Mouse (Mus musculus) forebrain, embryonic 12.5 days (tissue): ENCODE data around the gene Ehbp1l1. TPM values are rescaled to one million over a fixed set of nuclear protein-coding genes. Genes with fewer than 3 reads are reported as not detected.
"Not testable (repeated sequence)": the region's sequence is repeated elsewhere in the genome, so short reads cannot be mapped to it uniquely, and the experiment has no call there.

Experiments used
- ATAC-seq: fragments of 200-750 bp; cut with Nextera tagmentation; 2 replicates; pipeline ENCODE4 v1.8.0; 2017; ENCODE audit warnings: moderate TSS enrichment; ENCODE audit not compliant: low FRiP score
- H3K27ac ChIP-seq: fragments of 300-500 bp; sonication (generic); 2 replicates; pipeline ENCODE4 v1.5.1; 2016; ENCODE audit warnings: mild to moderate bottlenecking
- H3K27me3 ChIP-seq: fragments of 300-500 bp; sonication (generic); 2 replicates; pipeline ENCODE4 v1.6.1; 2016; ENCODE audit warnings: mild to moderate bottlenecking
- H3K36me3 ChIP-seq: fragments of 300-500 bp; sonication (generic); replicated peaks from 2 replicates; pipeline ENCODE4 v1.6.1; 2016; ENCODE audit warnings: mild to moderate bottlenecking
- H3K4me1 ChIP-seq: fragments of 300-500 bp; sonication (generic); 2 replicates; pipeline ENCODE4 v1.6.1; 2016
- H3K4me2 ChIP-seq: fragments of 300-500 bp; sonication (generic); 2 replicates; pipeline ENCODE4 v1.6.1; 2016; ENCODE audit warnings: mild to moderate bottlenecking, moderate library complexity
- H3K4me3 ChIP-seq: fragments of 300-500 bp; sonication (generic); replicated peaks from 2 replicates; pipeline ENCODE4 v1.5.1; 2016; ENCODE audit warnings: mild to moderate bottlenecking
- H3K9ac ChIP-seq: fragments of 300-500 bp; sonication (generic); 2 replicates; pipeline ENCODE4 v1.6.1; 2016; ENCODE audit warnings: mild to moderate bottlenecking
- H3K9me3 ChIP-seq: fragments of 300-500 bp; sonication (generic); 2 replicates; pipeline ENCODE4 v1.6.1; 2016
- WGBS: fragments of 180-500 bp; shearing (Covaris S2); methylation state at CpG from one replicate; pipeline ENCODE4 v1.1.7; 2016; 5-methylcytosine and 5-hydroxymethylcytosine counted together
- polyA plus RNA-seq: library from polyadenylated mRNA; unstranded; fragments of >200 nt; fragmentation: Nextera tagmentation; extraction: Ambion mirVana; gene quantifications from 2 replicates; pipeline ENCODE4 v1.2.1, GENCODE M21; 2016

The Ehbp1l1 gene
- polyA plus RNA-seq, 1 experiment from 2014 or later, result 6.7 TPM

DNA sequence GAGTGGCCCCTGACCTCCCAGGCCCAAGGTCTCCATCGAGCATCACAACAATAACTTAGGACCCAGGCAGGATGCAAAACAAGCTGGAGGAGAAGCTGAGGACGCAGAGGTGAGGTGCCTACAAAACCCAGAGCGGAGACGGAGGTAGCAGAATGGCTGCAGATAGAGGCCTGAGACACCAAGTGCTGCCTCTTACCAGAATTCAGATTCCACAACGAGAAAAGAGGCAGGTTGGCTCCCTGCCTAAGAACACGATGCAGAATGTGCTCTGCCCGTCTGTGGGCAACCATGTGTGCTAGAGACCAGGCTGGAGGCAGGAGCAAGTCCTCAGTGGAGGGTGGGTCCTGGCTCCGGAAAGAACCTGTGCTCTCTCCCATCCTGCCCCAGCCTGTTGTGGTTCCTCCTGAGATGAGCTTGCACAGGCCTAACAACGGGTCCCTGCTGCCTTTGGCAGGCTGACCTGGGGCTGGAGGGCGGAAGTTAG lies 33.2 kb downstream of the Ehbp1l1 start:
- Histone ChIP-seq H3K36me3 (peaks cover 56% of the 10 kb centered on the region), H3K27ac (peak overlapping the region; percentile 36; the same call in 1 of the 2 replicates), H3K9ac (peak overlapping the region; percentile 89; the same call in 1 of the 2 replicates), H3K4me1 (peaks cover 55% of the 10 kb centered on the region), H3K4me2 (peak overlapping the region; percentile 99; the same call in 1 of the 2 replicates), H3K4me3 (no peak overlapping the region; the same call in 1 of the 2 replicates), H3K9me3 (no peaks in the 10 kb centered on the region), H3K27me3 (peaks cover 15% of the 10 kb centered on the region)
- no peak for ATAC-seq
- WGBS, result 88% methylated on average over 10 of the region's 10 CpGs

GRCm38 (mm10) chr19:5692086-5692912 lies 33.8 kb downstream of the Ehbp1l1 start:
- Histone ChIP-seq H3K4me3 (peak overlapping the region; percentile 7; the same call in 1 of the 2 replicates), H3K4me2 (peak overlapping the region; percentile 99), H3K4me1 (peaks cover 61% of the 10 kb centered on the region), H3K9ac (peak overlapping the region; percentile 89), H3K27ac (peak overlapping the region; percentile 36; the same call in 1 of the 2 replicates), H3K27me3 (peaks cover 15% of the 10 kb centered on the region), H3K36me3 (peaks cover 50% of the 10 kb centered on the region), H3K9me3 (no peaks in the 10 kb centered on the region)
- no peak for ATAC-seq
- 73% methylated on average over 10 of the region's 10 CpGs for WGBS

GRCm38 (mm10) chr19:5691601-5692000 lies 34.5 kb downstream of the Ehbp1l1 start:
- no peak for ATAC-seq
- no peaks in the 10 kb centered on the region for H3K9me3 ChIP-seq
- WGBS, result 88% methylated on average over 5 of the region's 5 CpGs
- H3K27me3 ChIP-seq, result peaks cover 15% of the 10 kb centered on the region
- peak overlapping the region; percentile 89 for H3K9ac ChIP-seq
- H3K36me3 ChIP-seq, result peaks cover 43% of the 10 kb centered on the region
- no peak overlapping the region for H3K27ac ChIP-seq
- peaks cover 65% of the 10 kb centered on the region for H3K4me1 ChIP-seq
- H3K4me2 ChIP-seq, result peak overlapping the region; percentile 99
- H3K4me3 ChIP-seq, result 0 out of 2 replicates have a peak overlapping the region, but pooled peaks have one; percentile 89

- Histone ChIP-seq H3K27ac (peak overlapping the region; percentile 91; the same call in 1 of the 2 replicates), H3K4me2 (peak overlapping the region; percentile 99), H3K9ac (peak overlapping the region; percentile 89), H3K36me3 (peaks cover 46% of the 10 kb centered on the region), H3K4me3 (peak overlapping the region; percentile 89), H3K9me3 (no peaks in the 10 kb centered on the region), H3K27me3 (peaks cover 11% of the 10 kb centered on the region), H3K4me1 (peaks cover 53% of the 10 kb centered on the region)
- 78% methylated on average over 15 of the region's 15 CpGs for WGBS
- ATAC-seq, result no peak
These were observed 35.8 kb downstream of the Ehbp1l1 start for GRCm38 (mm10) chr19:5690343-5690735.

GRCm38 (mm10) chr19:5689565-5690342 lies 36.4 kb downstream of the Ehbp1l1 start:
- peak; percentile 33; the same call in 1 of the 2 replicates for ATAC-seq
- Histone ChIP-seq H3K27ac (peak overlapping the region; percentile 91), H3K4me1 (peaks cover 49% of the 10 kb centered on the region), H3K27me3 (peaks cover 5% of the 10 kb centered on the region; the same call in 1 of the 2 replicates), H3K4me3 (peak overlapping the region; percentile 89), H3K9ac (peak overlapping the region; percentile 89), H3K4me2 (peak overlapping the region; percentile 99), H3K36me3 (peaks cover 48% of the 10 kb centered on the region), H3K9me3 (no peaks in the 10 kb centered on the region)
- WGBS, result 12% methylated on average over 42 of the region's 42 CpGs

GRCm38 (mm10) chr19:5689088-5689428 lies 37.1 kb downstream of the Ehbp1l1 start:
- Histone ChIP-seq H3K4me2 (peak overlapping the region; percentile 99), H3K9me3 (no peaks in the 10 kb centered on the region), H3K27ac (peak overlapping the region; percentile 91), H3K36me3 (peaks cover 54% of the 10 kb centered on the region), H3K4me1 (peaks cover 49% of the 10 kb centered on the region), H3K4me3 (peak overlapping the region; percentile 89), H3K27me3 (no peaks in the 10 kb centered on the region), H3K9ac (peak overlapping the region; percentile 89)
- WGBS, result under 1% methylated on average over 7 of the region's 7 CpGs
- no peak for ATAC-seq

GRCm38 (mm10) chr19:5688200-5689087 lies 37.7 kb downstream of the Ehbp1l1 start, which contains the start of the genes Map3k11 and Pcnx3:
Map3k11 (plus strand) TSS chr19:5688742.
Pcnx3 (minus strand) TSS chr19:5688908.
- H3K4me2 ChIP-seq, result peak within 1 kb of the TSS; percentile 99
- ATAC-seq, result peak; percentile 95
- H3K27ac ChIP-seq, result peak within 1 kb of the TSS; percentile 91
- peaks cover 56% of the 10 kb centered on the region for H3K36me3 ChIP-seq
- under 1% methylated on average over 69 of the region's 69 CpGs for whole genome bisulfite sequencing
- peak within 1 kb of the TSS; percentile 89 for H3K9ac ChIP-seq
- H3K27me3 ChIP-seq, result no peaks in the 10 kb centered on the region
- peaks cover 47% of the 10 kb centered on the region for H3K4me1 ChIP-seq
- peak within 1 kb of the TSS; percentile 89 for H3K4me3 ChIP-seq
- no peaks in the 10 kb centered on the region for H3K9me3 ChIP-seq

GRCm38 (mm10) chr19:5687738-5688137 lies 38.4 kb downstream of the Ehbp1l1 start:
- H3K9ac ChIP-seq, result peak overlapping the region; percentile 89
- H3K36me3 ChIP-seq, result peaks cover 56% of the 10 kb centered on the region
- H3K4me3 ChIP-seq, result peak overlapping the region; percentile 89
- peaks cover 42% of the 10 kb centered on the region for H3K4me1 ChIP-seq
- peak overlapping the region; percentile 99 for H3K4me2 ChIP-seq
- peak overlapping the region; percentile 91 for H3K27ac ChIP-seq
- ATAC-seq, result no peak
- WGBS, result 20% methylated on average over 9 of the region's 9 CpGs
- H3K9me3 ChIP-seq, result no peaks in the 10 kb centered on the region
- no peaks in the 10 kb centered on the region for H3K27me3 ChIP-seq

- WGBS, result 92% methylated on average over 11 of the region's 12 CpGs
- H3K9ac ChIP-seq, ATAC-seq, H3K27me3 ChIP-seq, H3K9me3 ChIP-seq, H3K27ac ChIP-seq: not testable (repeated sequence)
- H3K36me3 ChIP-seq, result peaks cover 57% of the 10 kb centered on the region
- peak overlapping the region; percentile 99 for H3K4me2 ChIP-seq
- peaks cover 34% of the 10 kb centered on the region for H3K4me1 ChIP-seq
- peak overlapping the region; percentile 89; the same call in 1 of the 2 replicates for H3K4me3 ChIP-seq
These were observed 39.2 kb downstream of the Ehbp1l1 start for GRCm38 (mm10) chr19:5686954-5687353.

GRCm38 (mm10) chr19:5686437-5686836 lies 39.7 kb downstream of the Ehbp1l1 start:
- Histone ChIP-seq H3K4me1 (peaks cover 29% of the 10 kb centered on the region), H3K4me2 (no peak overlapping the region), H3K9me3 (no peaks in the 10 kb centered on the region), H3K9ac (no peak overlapping the region), H3K4me3 (no peak overlapping the region), H3K36me3 (peaks cover 60% of the 10 kb centered on the region), H3K27ac (no peak overlapping the region), H3K27me3 (no peaks in the 10 kb centered on the region)
- 94% methylated on average over 13 of the region's 13 CpGs for WGBS
- ATAC-seq, result no peak

DNA sequence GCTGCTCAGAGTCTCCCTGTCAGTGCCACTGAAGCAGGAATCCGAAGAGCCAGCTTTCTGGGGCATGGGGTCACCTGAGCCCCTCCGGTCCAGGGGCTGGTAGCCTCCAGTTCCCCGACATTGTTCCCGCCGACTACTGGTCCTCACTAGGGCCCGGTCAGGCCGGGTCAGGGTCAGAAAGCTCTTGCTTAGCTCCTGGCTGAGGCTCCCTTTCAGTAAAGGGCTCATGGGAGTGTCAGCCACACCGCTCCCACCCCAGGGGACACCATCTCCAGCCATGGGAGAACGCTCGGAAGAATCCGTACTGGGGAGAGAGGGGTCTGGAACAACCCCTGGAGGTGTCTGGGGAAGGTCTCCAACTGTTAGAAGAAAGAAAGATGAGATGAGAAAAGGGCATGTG lies 40.3 kb downstream of the Ehbp1l1 start:
- Histone ChIP-seq H3K9me3 (no peaks in the 10 kb centered on the region), H3K27ac (no peak overlapping the region), H3K4me1 (peaks cover 23% of the 10 kb centered on the region), H3K4me3 (no peak overlapping the region), H3K36me3 (peaks cover 60% of the 10 kb centered on the region), H3K4me2 (no peak overlapping the region), H3K9ac (no peak overlapping the region), H3K27me3 (no peaks in the 10 kb centered on the region)
- ATAC-seq, result no peak
- WGBS, result 95% methylated on average over 11 of the region's 11 CpGs
